Mouse (Mus musculus) retina, adult 2 months (tissue): Measurements from ENCODE around the gene Mfsd6l.

Experiments used
- DNase-seq: peaks from one replicate; pipeline ENCODE4 v3.0.0-alpha.2; 2012; ENCODE audit warnings: low read depth, low spot score

The Mfsd6l gene

GRCm38 (mm10) chr11:68555918-68556584 is at the start of gene Mfsd6l:
Mfsd6l (plus strand) TSS chr11:68556186.
- DNase-seq, result no peak

- no peak for DNase-seq
Measured at GRCm38 (mm10) chr11:68507246-68507645, 48.7 kb upstream of the Mfsd6l start.

GRCm38 (mm10) chr11:68508619-68509018 is 47.4 kb upstream of the Mfsd6l start:
- DNase-seq, result no peak

GRCm38 (mm10) chr11:68509194-68509593 is 46.8 kb upstream of the Mfsd6l start:
- no peak for DNase-seq

- DNase-seq, result no peak
Measured at GRCm38 (mm10) chr11:68513969-68514368, 42.0 kb upstream of the Mfsd6l start.

- DNase-seq, result no peak
Measured at GRCm38 (mm10) chr11:68519362-68519761, 36.6 kb upstream of the Mfsd6l start.

- no peak for DNase-seq
Measured at GRCm38 (mm10) chr11:68519815-68520214, 36.2 kb upstream of the Mfsd6l start.

- DNase-seq, result no peak
Measured at GRCm38 (mm10) chr11:68520439-68520838, 35.5 kb upstream of the Mfsd6l start.

- no peak for DNase-seq
Measured at GRCm38 (mm10) chr11:68521352-68521751, 34.6 kb upstream of the Mfsd6l start.

GRCm38 (mm10) chr11:68526441-68526840 is 29.5 kb upstream of the Mfsd6l start:
- no peak for DNase-seq

GRCm38 (mm10) chr11:68531066-68531806 is 24.8 kb upstream of the Mfsd6l start:
- DNase-seq, result no peak

- no peak for DNase-seq
Measured at GRCm38 (mm10) chr11:68531941-68532535, 23.9 kb upstream of the Mfsd6l start.

- DNase-seq, result no peak
Measured at GRCm38 (mm10) chr11:68532773-68533172, 23.2 kb upstream of the Mfsd6l start.

- no peak for DNase-seq
Measured at GRCm38 (mm10) chr11:68533971-68534475, 22.0 kb upstream of the Mfsd6l start.

- DNase-seq, result no peak
Measured at GRCm38 (mm10) chr11:68536026-68536425, 20.0 kb upstream of the Mfsd6l start.

- DNase-seq, result no peak
Measured at GRCm38 (mm10) chr11:68536465-68536864, 19.5 kb upstream of the Mfsd6l start.

- DNase-seq, result no peak
Measured at GRCm38 (mm10) chr11:68539621-68540020, 16.4 kb upstream of the Mfsd6l start.

GRCm38 (mm10) chr11:68544554-68544953 is 11.4 kb upstream of the Mfsd6l start:
- DNase-seq, result no peak

- no peak for DNase-seq
Measured at GRCm38 (mm10) chr11:68545172-68545571, 10.8 kb upstream of the Mfsd6l start.

GRCm38 (mm10) chr11:68545682-68546222 is 10.2 kb upstream of the Mfsd6l start:
- no peak for DNase-seq

- DNase-seq, result no peak
Measured at GRCm38 (mm10) chr11:68547484-68547883, 8.5 kb upstream of the Mfsd6l start.

- no peak for DNase-seq
Measured at GRCm38 (mm10) chr11:68549597-68549996, 6.4 kb upstream of the Mfsd6l start.
